Mouse (Mus musculus) MN1 (cell line): ENCODE data around the gene 1700016H13Rik.

Experiments
- DNase-seq: peaks from one replicate; pipeline ENCODE4 v3.0.0-alpha.2; 2016; ENCODE audit warnings: low spot score

1700016H13Rik gene

DNA sequence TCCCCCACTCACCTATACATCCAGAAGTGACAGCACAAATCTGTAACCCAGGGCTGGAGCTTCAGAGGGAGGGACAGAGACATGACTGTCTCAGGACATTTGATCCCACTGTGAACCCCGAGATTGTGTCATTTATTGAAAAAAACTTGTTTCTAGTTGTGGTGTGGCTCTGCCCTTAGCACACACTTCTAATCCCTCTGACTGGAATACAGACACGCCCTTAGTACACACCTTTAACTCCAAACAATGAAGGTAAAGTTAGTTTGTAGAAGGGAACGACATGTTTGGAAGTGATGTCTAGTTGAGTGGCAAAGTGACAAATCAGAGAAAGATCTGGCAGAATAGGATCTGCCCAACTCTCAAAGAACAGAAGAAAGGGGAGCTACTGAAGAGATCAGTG is 16.0 kb upstream of the 1700016H13Rik start:
- DNase-seq = no peak

DNA sequence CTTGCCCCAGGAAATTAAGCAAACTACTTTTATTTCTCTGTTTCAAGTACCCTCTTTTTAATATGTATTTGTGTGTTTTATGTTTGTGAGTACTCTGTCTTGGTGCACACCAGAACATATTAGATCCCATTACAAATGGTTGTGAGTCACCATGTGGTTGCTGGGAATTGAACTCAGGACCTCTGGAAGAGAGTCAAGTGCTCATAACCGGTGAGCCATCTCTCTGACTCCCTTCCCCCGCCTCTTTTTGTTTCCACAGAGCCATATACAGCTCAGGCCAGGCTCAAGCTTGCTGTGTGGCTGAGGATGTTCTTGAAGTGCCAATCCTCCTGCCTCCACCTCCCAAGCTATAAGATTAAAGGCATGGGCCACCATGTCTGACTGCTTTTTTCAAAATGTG is 10.1 kb upstream of the 1700016H13Rik start:
- DNase-seq = no peak

DNA sequence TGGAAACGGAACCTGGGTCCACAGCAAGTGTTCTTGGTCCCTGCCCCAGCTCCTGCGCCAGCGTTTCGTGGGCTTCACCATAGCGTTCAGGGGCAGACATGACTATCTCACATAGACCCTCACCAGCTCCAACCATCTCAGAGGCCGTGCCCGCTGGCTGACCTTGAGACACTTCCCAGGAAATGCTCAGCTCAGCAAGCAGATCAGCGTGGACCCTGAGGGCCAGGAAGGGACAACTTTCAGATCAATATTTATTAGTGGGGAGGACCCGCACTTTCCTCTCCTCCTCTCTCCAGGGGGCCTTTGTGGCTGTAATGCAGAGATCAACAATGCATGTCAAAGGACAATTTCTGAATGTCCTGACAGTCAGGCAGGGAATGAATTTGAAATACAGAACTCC is 9.1 kb upstream of the 1700016H13Rik start:
- DNase-seq = no peak

DNA sequence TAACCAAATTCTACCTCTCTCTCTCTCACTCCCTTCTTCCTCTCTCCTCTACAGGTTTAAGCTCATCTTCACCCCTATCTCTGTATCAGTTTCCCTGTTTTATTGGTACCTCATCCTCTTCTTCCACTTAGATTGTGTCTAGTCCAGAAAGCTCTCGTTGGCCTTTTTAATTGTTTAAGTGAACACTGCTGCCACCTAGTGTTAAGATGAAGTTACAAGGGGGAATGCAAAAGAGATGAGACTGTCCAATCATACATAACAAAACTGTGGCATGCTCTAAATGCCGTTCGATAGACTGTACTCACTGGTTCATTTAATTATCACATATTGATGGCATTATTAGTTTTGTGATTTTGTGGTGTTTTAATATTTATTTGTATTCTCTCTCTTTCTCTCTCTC is 3.8 kb upstream of the 1700016H13Rik start:
- peak; percentile 66 for DNase-seq

DNA sequence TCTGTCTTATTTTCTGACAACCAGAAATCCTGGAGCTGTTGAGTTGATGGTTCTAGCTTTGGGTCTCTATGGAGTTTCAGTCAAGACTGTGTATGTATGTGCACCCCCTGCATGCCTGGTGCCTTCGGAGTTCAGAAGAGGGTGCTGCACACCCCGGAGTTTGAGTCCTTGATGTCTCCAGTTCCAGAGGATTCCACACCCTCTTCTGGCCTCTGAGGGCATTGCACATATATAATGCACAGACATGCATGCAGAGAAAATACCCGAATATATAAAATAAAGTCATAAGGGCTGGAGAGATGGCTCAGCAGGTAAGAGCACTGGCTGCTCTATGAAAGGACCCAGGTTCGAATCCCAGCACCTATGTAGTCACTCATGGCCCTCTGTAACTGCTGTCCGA is 3.1 kb upstream of the 1700016H13Rik start:
- no peak for DNase-seq

DNA sequence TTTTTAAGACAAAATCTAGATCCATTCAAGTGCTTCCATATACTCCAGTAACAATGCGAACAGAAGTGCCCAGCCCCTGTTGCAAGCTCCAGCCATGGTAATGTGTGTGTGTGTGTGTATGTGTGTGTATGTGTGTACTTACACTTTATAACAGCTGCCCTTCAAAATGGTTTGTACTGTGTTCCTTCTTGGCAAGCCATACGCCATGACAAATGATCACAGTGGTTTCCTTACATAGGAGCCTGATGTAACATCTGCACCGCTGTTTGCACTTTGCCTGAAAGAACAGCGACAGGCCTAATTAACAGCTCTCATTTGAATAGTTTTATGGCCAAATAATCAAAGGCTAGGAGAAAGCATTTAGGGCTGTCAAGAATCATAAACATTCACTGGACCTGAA is 1.0 kb downstream of the 1700016H13Rik start:
- no peak for DNase-seq

DNA sequence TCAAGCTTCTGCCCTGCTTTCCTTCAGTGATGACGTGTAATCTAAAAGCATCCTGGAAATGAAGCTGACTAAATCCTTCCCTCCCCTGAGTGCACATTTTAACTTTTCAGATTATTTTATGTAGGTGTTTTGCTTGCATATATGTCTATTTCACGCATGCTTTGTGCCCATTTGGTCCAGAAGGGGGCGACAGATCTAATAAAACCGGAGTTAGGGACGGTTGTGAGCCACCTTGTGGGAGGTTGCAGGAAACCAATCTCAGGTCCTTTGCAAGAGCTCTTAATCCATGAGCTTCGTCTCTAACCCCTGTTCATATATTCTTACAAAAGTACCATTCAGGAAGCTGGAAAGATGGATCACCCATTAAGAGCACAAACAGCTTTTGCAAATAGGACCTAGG is 1.6 kb downstream of the 1700016H13Rik start:
- DNase-seq = peak; percentile 19

DNA sequence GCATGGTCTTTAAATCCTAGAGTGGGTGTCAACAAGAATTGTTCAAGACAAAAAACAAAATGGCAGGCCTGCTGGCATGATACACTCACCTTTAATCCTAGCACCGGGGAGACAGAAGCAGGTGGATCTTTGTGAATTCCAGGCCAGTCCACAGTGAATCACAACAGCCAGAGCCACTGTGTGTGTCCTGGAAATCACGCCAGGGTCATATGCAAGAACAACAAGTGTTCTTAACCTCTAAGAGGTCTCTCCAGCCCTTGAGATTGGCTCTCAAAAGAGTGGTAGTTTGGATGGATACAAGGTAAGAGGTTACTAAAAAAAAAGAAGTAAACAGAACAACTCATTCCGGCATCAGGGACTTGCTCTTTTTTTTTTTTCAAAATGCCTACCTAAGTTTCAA is 8.5 kb downstream of the 1700016H13Rik start:
- DNase-seq = no peak

DNA sequence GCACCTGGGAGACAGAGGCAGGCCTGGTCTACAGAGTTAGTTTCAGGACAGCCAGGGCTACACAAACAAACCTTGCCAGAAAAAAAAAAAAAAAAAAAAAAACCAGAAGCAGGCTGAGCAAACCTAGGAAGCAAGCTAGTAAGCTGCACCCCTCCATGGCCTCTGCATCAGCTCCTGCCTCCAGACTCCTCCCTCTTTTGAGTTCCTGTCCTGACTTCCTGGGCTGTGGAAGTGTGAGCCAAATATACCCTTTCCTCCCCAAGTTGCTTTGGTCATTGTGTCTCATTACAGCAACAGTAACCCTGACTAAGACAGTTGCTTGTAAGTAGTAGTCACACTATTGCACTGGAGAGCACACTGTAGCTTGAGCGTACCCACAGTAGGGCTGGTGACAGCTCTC is 11.6 kb downstream of the 1700016H13Rik start:
- DNase-seq = no peak

DNA sequence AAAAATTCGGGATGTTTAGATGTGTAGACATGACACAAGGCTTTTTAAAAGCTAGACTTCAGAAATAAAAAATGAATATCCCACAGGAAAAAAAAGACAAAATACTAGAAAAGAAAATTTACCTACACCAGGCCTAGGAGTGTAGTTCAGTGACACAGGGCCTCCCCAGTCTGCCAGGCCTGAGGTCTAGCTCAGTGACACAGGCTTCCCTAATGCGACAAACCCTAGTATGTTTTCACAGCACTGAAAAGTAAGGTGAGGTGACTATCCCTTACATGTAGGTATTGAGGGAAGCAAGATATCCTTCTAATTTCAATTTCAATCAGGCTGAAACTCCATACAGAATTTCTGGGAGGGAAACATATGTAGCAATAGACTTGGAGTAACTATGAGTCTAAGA is 18.6 kb downstream of the 1700016H13Rik start:
- no peak for DNase-seq

DNA sequence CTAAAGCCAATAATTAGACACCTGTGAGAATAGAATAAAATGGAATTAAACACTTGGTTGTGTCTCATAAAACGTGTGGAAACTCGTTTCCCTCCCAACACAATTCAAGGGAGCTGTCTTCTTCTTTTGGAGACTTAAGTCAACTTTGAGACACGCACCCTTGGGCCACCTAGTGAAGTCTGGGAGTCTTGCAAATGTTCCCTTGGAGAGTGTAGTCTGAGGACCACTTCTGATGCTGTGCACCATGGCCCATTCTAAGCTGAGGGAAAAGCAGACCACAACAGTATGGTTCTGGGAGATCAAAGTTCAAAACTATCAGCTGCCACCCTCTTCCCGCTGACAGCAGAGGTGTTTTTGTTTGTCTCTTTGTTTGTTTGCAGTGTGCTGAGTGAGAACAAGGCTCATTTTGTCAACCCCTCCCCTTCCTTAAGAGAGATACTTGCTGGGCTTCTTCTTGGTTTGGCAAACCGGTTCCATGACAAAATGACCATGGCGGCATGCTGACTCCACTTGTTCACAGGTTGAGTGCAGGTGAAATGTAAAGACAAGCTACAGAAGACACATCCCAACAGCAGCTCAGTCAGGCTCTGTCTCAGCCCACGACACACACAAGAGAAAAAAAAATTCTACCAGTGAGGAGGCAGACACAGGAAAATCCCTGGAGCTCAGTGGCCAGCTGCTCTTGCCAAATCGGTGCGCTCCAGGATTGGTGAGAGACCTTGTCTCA is 25.8 kb downstream of the 1700016H13Rik start:
- no peak for DNase-seq

DNA sequence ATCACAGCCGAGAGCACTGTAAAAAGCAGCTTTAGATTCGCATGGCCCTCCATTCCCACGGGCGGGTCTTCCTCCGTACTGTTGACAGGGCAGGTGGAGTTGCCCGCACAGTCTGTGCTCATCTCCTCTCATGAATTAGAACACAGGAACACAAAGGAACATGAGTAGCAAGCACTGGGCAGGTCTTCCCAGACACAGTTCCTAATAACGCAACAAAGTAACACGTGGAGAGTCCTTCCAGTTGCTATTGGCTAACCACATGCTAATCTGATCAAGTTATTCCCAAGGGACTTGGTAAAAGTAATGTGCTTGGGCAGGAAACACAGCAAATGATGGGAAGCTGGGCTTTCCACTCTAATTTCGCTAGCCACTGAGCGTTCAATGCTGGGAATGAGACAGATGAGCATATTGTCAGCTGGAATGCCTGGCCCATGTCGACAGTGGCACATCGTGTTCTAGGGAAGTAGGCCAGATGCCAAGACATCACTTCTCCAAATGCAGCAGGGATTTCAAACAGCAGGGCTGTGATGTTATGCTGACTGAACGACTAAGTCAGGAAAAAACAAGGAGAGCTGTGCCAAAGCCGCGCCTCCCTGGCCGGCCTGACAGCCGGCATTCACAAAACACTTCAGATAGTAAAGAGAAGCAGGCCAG is 26.6 kb downstream of the 1700016H13Rik start, which contains the start of gene Slc10a6:
Gene Slc10a6, minus strand, starts transcription at position 293 of the 654 bp plus-strand sequence.
- DNase-seq = peak; percentile 85

DNA sequence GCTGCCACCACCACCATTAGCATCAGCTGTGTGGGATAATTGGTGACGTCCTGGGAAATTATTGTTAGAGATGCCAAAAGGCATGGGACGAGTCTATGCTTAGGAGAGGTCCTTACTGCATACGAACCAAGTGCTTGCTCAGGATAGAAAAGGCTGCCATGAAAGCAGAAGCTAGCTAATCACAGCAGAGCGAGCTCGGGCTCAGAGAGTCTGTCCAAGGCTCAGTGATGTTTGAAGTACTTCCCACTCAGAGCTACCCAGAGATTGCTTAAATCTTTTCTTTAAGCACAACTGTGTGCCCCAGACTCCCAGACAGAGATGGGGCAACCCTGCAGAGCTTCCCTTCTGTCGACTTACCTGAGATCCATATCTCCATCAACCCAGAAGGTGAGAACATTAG is 27.3 kb downstream of the 1700016H13Rik start:
- no peak for DNase-seq

DNA sequence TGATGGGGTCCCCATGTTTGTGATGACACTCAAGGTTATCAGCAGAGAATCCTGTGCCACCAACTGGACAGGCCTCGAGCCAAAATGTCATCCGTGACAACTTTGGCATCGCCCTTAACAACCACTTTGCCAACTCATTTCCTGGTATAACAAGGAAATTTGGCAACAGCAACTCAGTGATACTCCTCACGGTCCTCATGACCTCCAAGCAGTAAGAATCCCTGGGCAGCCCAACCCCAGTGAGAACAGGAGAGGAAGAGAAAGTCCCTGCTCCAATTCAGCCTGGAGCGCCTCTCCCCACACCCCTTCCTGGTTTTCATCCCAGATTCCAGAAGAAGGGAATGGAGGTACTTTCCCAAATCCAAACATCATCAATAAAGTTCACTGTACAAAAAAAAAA is 31.0 kb downstream of the 1700016H13Rik start:
- DNase-seq = no peak

DNA sequence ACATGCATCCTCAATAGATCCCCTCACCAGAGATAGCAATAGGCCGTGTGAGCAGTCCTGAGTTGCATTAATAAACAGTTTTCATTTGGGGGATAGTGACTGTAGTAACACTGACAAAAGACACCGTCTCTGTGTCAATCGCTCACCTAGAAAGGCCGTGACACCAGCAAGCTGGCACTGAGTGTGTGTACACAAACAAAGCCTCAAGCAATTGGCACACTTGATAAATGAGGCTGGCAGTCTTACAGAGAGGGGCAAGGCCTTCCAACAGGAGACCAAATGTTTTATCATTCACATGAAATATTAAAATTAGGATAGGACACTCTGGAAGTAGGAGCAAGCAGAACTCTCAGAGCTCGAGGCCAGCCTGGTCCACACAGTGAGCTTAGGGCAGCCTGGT is 33.5 kb downstream of the 1700016H13Rik start:
- DNase-seq = no peak

DNA sequence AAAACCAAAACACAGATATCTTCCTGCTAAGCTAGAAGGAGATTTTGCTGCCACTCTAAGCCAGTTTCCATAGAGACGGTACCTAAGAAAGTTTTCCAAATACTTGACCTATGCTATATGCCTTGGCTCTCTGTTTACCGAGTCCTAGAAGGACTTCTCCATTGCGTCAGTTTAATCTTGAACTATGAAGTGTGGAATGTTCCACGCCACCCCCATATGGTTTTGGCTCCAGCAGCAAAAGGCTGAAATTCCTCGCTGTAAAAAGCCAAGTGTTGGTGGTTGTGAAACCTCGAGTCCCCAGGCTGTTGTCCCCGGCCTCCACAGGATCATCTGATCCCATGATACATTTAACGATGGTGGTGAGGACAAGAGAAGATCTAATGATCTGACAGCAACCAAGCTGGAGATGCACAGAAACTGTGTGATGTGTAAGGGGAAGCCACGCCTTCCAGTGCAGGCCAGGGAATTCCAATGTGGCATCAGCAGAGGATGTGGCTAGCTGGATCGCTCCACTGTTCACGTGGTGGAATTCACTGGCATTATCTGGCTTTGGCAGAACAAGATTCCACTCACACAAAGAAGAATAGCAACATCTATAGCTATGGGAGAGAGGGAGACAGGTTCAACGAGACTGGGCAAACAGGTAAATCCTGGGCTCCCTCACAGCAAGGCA is 35.4 kb downstream of the 1700016H13Rik start:
- DNase-seq = no peak

DNA sequence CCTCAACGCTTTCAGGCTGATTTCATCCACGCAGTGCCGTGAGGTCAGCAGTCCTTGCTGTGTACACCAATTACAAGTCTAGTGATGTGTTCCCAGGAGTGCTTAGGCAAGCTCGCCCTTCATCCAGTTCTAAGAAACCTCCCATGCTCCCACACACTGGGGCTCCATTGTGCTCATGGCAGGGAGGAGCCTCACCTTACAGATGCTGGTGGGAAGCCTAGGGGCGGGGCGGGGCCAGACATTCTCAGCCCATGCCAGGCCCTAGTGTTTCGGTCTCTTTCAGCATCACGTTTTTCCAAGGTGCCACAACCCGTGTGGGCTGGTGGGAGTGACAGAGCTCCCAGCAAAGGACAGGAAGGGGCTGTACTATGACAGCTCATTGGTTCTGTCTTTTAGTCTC is 38.6 kb downstream of the 1700016H13Rik start:
- DNase-seq = no peak

DNA sequence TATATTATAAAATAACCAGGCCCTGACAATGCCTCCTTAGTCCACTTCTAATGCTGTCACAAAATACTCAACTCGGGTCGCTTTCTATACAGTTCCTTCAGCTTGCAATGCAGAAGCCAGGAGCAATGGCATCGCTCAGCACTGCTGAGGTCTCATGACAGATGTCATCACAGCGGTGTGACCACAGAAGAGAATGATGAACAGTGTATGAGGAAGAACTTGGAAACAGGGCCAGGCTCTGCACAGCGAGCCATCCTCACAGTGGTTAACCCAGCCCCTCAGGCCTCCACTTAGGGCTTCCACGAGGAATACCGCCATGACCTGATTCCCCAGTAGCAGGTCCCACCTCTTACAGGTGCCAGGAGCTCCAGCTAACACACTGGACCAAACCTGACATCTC is 41.5 kb downstream of the 1700016H13Rik start:
- DNase-seq = no peak

DNA sequence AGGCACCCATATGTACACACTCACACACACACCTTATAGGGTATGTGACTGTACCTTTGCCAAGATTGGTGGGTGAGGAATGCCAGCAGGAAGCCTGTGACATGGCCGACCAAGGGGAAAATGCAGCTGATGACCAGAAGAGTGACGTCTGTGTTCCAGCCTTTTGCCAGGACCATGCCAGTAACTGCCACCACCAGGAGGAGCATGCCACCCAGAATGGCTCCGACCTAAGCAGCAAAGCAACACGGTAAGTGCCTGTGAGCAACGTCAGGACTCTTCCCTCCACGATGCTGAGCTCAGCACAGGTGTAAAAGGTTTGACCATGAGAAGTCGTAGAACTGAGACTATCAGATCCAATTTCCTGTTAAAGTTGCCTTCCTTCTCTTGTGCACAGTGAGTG is 43.5 kb downstream of the 1700016H13Rik start:
- DNase-seq = no peak

DNA sequence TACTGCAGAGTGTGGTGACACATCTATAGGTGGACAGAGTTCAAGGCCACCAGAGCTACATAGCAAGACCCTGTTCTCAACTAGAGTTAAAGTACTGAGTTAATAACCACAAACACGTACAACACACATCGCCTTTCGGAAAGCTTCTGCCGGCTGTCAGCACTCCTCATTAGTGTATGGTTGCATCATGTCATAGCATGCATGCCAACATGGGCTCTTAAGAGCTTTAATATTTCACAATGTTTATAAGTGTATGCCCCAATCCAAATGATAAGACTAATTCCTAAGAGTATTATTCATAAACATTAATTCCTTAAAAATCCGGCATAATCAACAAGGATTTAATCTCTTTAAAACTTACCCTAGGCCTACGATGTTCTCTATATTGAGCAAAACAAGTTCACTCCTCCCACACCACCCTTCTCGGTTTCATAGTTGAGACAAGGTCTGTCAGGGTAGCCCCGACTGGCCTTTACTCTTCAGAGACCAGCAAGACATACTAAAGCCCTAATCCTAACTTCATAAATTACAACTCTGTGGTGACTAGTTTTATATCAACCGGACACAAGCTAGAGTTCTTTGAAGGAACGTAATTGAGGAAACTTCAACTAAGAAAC is 44.8 kb downstream of the 1700016H13Rik start:
- no peak for DNase-seq

DNA sequence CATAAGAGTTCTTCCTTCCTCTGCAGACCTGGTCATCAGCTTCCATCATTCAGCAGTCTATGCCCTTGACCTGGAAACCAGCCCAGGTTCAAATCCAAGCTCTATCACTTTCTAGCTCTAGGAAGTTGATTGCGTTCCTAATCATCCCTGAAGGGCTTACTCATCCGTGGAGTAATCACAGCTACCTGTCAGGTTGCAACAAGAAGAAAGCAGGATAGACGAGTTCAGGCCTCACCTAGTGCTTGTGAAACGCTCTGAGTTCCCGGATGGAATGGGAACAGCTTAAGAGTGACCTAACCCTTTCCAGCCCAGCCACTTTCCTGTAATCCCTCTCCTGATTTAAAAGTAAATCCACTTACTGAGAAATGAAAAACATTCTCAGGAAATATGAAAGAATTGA is 45.7 kb downstream of the 1700016H13Rik start:
- no peak for DNase-seq

DNA sequence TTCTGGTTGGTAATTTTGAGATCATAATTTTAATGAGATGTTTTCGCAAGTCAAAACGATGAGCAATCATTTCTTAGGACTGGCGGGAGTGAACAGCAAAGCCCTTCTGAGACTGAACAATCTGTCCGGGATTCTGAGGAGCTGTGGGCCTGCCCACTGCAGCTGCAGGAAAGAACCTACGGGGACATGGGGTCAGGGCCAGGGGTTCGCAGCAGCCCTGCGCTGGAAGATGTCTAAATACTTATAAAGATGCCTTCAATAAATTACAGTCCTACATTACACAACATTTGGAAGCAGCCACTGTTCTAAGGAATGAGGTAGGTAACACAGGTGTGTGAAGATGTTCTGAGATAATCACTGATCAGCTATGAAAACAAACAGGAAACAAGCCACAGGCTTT is 50.1 kb downstream of the 1700016H13Rik start:
- DNase-seq = no peak
